Mouse (Mus musculus) ES-Bruce4 (cell line): ENCODE measurements around the gene Prpsap1.

Experiments used
- CTCF ChIP-seq: IDR thresholded peaks from one replicate; pipeline ENCODE4 v1.8.1; 2011; ENCODE audit warnings: low read depth, low read length
- POLR2A ChIP-seq: IDR thresholded peaks from one replicate; pipeline ENCODE4 v1.8.1; 2011; ENCODE audit warnings: low read length; ENCODE audit not compliant: insufficient read depth

DNA sequence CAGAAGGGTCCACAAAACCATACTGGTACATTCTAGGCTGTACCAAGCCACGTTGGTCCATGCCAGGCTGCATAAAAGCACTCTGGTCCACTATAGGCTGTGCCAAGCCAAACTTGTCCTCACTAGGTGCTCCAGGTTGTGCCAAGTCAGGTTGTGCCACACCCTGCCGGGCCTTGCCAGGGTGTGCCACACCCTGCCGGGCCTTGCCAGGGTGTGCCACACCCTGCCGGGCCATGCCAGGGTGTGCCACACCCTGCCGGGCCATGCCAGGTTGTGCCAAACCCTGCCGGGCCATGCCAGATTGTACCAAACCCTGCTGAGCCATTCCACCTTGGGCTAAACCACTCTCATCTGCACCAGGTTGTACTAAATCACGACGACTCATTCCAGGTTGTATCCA lies 37.8 kb downstream of the Prpsap1 start:
- no peak for TF ChIP-seq CTCF
- no peak for TF ChIP-seq POLR2A
